Mouse (Mus musculus): ENCODE measurements around the gene Gba2. TPM values are rescaled to one million over a fixed set of nuclear protein-coding genes. Genes with fewer than 3 reads are reported as not detected.

Gene Gba2
- polyA plus RNA-seq, 1 experiment = 0.70 TPM

GRCm38 (mm10) chr4:43547160-43547559 lies 31.5 kb downstream of the Gba2 start:
- H3K36me3 ChIP-seq (ENCODE audit: control insufficient read depth) = peaks cover 100% of the 10 kb centered on the region
- peaks cover 2% of the 10 kb centered on the region for H3K9me3 ChIP-seq (ENCODE audit: control insufficient read depth, low read length)

GRCm38 (mm10) chr4:43546375-43547047 lies 32.2 kb downstream of the Gba2 start:
- TF ChIP-seq TAL1 (IDR thresholded peaks at IDR 0.05; ENCODE audit: low read length) (no peak), GATA1 (IDR thresholded peaks at IDR 0.05; ENCODE audit: low read length) (no peak)
- Histone ChIP-seq H3K9me3 (ENCODE audit: control insufficient read depth, low read length) (no peaks in the 10 kb centered on the region), H3K27me3 (ENCODE audit: control insufficient read depth) (no peaks in the 10 kb centered on the region), H3K4me1 (ENCODE audit: control insufficient read depth) (no peaks in the 10 kb centered on the region), H3K36me3 (ENCODE audit: control insufficient read depth) (peaks cover 100% of the 10 kb centered on the region), H3K4me3 (replicated peaks) (no peak overlapping the region)

More at GRCm38 (mm10) chr4:43547160-43547559, 31.5 kb downstream of the Gba2 start:
- TF ChIP-seq GATA1 (IDR thresholded peaks at IDR 0.05; ENCODE audit: low read length) = no peak
- no peak for TF ChIP-seq TAL1 (IDR thresholded peaks at IDR 0.05; ENCODE audit: low read length)
- no peaks in the 10 kb centered on the region; the same call in 1 of the 2 replicates for H3K27me3 ChIP-seq (ENCODE audit: control insufficient read depth)
- no peaks in the 10 kb centered on the region for H3K4me1 ChIP-seq (ENCODE audit: control insufficient read depth)
- H3K4me3 ChIP-seq (replicated peaks) = no peak overlapping the region

- no peak overlapping the region for H3K4me3 ChIP-seq (replicated peaks)
- H3K4me1 ChIP-seq (ENCODE audit: control insufficient read depth) = no peaks in the 10 kb centered on the region
- no peak for TF ChIP-seq TAL1 (IDR thresholded peaks at IDR 0.05; ENCODE audit: low read length)
- no peak for TF ChIP-seq GATA1 (IDR thresholded peaks at IDR 0.05; ENCODE audit: low read length)
- H3K36me3 ChIP-seq (ENCODE audit: control insufficient read depth) = peaks cover 100% of the 10 kb centered on the region
- no peaks in the 10 kb centered on the region for H3K27me3 ChIP-seq (ENCODE audit: control insufficient read depth)
- H3K9me3 ChIP-seq (ENCODE audit: control insufficient read depth, low read length) = no peaks in the 10 kb centered on the region
Observed at GRCm38 (mm10) chr4:43542044-43542443, 36.6 kb downstream of the Gba2 start.

GRCm38 (mm10) chr4:43536031-43536430 lies 42.6 kb downstream of the Gba2 start:
- Histone ChIP-seq H3K36me3 (ENCODE audit: control insufficient read depth) (peaks cover 100% of the 10 kb centered on the region), H3K4me3 (replicated peaks) (no peak overlapping the region), H3K4me1 (ENCODE audit: control insufficient read depth) (no peaks in the 10 kb centered on the region; the same call in 1 of the 2 replicates), H3K27me3 (ENCODE audit: control insufficient read depth) (no peaks in the 10 kb centered on the region), H3K9me3 (ENCODE audit: control insufficient read depth, low read length) (no peaks in the 10 kb centered on the region)
- TF ChIP-seq TAL1 (IDR thresholded peaks at IDR 0.05; ENCODE audit: low read length) (no peak), GATA1 (IDR thresholded peaks at IDR 0.05; ENCODE audit: low read length) (no peak)

GRCm38 (mm10) chr4:43535628-43536027 lies 43.0 kb downstream of the Gba2 start:
- no peak for TF ChIP-seq GATA1 (IDR thresholded peaks at IDR 0.05; ENCODE audit: low read length)
- no peak for TF ChIP-seq TAL1 (IDR thresholded peaks at IDR 0.05; ENCODE audit: low read length)
- Histone ChIP-seq H3K4me1 (ENCODE audit: control insufficient read depth) (peaks cover 1% of the 10 kb centered on the region; the same call in 1 of the 2 replicates), H3K9me3 (ENCODE audit: control insufficient read depth, low read length) (no peaks in the 10 kb centered on the region)

GRCm38 (mm10) chr4:43533270-43533669 lies 45.4 kb downstream of the Gba2 start:
- H3K4me1 ChIP-seq (ENCODE audit: control insufficient read depth) = peaks cover 14% of the 10 kb centered on the region
- peaks cover 85% of the 10 kb centered on the region for H3K36me3 ChIP-seq (ENCODE audit: control insufficient read depth)
- no peak for TF ChIP-seq GATA1 (IDR thresholded peaks at IDR 0.05; ENCODE audit: low read length)
- no peak for TF ChIP-seq TAL1 (IDR thresholded peaks at IDR 0.05; ENCODE audit: low read length)
- H3K9me3 ChIP-seq (ENCODE audit: control insufficient read depth, low read length) = no peaks in the 10 kb centered on the region; the same call in 1 of the 2 replicates
- H3K4me3 ChIP-seq (replicated peaks) = no peak overlapping the region
- H3K27me3 ChIP-seq (ENCODE audit: control insufficient read depth) = no peaks in the 10 kb centered on the region; the same call in 1 of the 2 replicates

More at GRCm38 (mm10) chr4:43535628-43536027, 43.0 kb downstream of the Gba2 start:
- Histone ChIP-seq H3K4me3 (replicated peaks) (no peak overlapping the region), H3K36me3 (ENCODE audit: control insufficient read depth) (peaks cover 100% of the 10 kb centered on the region), H3K27me3 (ENCODE audit: control insufficient read depth) (no peaks in the 10 kb centered on the region)

- Histone ChIP-seq H3K9me3 (ENCODE audit: control insufficient read depth, low read length) (no peaks in the 10 kb centered on the region; the same call in 1 of the 2 replicates), H3K27me3 (ENCODE audit: control insufficient read depth) (peaks cover 23% of the 10 kb centered on the region), H3K36me3 (ENCODE audit: control insufficient read depth) (peaks cover 58% of the 10 kb centered on the region), H3K4me3 (replicated peaks) (no peak overlapping the region), H3K4me1 (ENCODE audit: control insufficient read depth) (peaks cover 14% of the 10 kb centered on the region)
- TF ChIP-seq GATA1 (IDR thresholded peaks at IDR 0.05; ENCODE audit: low read length) (no peak), TAL1 (IDR thresholded peaks at IDR 0.05; ENCODE audit: low read length) (no peak)
Observed at GRCm38 (mm10) chr4:43530581-43530980, 48.1 kb downstream of the Gba2 start.

GRCm38 (mm10) chr4:43530081-43530501 lies 48.6 kb downstream of the Gba2 start:
- Histone ChIP-seq H3K27me3 (ENCODE audit: control insufficient read depth) (peaks cover 28% of the 10 kb centered on the region), H3K4me1 (ENCODE audit: control insufficient read depth) (peaks cover 14% of the 10 kb centered on the region), H3K36me3 (ENCODE audit: control insufficient read depth) (peaks cover 53% of the 10 kb centered on the region), H3K9me3 (ENCODE audit: control insufficient read depth, low read length) (no peaks in the 10 kb centered on the region; the same call in 1 of the 2 replicates), H3K4me3 (replicated peaks) (no peak overlapping the region)
- no peak for TF ChIP-seq TAL1 (IDR thresholded peaks at IDR 0.05; ENCODE audit: low read length)
- TF ChIP-seq GATA1 (IDR thresholded peaks at IDR 0.05; ENCODE audit: low read length) = no peak

- peaks cover 44% of the 10 kb centered on the region for H3K27me3 ChIP-seq (ENCODE audit: control insufficient read depth)
Observed at GRCm38 (mm10) chr4:43528487-43528886, 50.2 kb downstream of the Gba2 start.

More at GRCm38 (mm10) chr4:43528487-43528886, 50.2 kb downstream of the Gba2 start:
- peaks cover 20% of the 10 kb centered on the region for H3K4me1 ChIP-seq (ENCODE audit: control insufficient read depth)
- H3K9me3 ChIP-seq (ENCODE audit: control insufficient read depth, low read length) = no peaks in the 10 kb centered on the region; the same call in 1 of the 2 replicates
- no peak overlapping the region for H3K4me3 ChIP-seq (replicated peaks)
- TF ChIP-seq TAL1 (IDR thresholded peaks at IDR 0.05; ENCODE audit: low read length) = no peak
- no peak for TF ChIP-seq GATA1 (IDR thresholded peaks at IDR 0.05; ENCODE audit: low read length)
- H3K36me3 ChIP-seq (ENCODE audit: control insufficient read depth) = peaks cover 37% of the 10 kb centered on the region
